In the genomic region with DNA sequence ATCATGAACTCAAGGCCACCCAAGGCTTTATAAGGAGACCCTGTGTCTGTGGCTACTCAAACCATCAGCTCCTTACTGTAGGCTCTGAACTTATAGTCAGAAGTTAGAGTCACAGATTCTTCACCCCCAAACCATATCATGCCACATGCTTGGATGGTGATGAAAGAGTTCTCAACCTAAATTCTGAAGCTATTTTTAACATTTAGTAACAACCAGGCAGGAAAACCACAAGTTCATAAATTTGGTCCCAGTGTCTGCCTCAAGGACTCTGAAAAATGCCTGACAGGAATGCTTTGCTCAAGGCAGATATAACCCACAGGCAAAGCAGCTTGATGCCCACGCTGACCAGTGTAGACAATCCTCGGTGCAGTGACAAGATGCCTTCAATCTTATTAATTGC, we compare ENCODE assay signal across 22 mouse cellular contexts. TPM values are rescaled to one million over a fixed set of nuclear protein-coding genes. Genes with fewer than 3 reads are reported as not detected.
A peak's percentile ranks its signal among the peaks of the same experiment; 100 is the strongest.
DNase-seq lines count a peak whose midpoint lies in the region; ATAC-seq and TF ChIP-seq lines count a peak whose summit lies in the region.
"Had no signal": no experiment of that assay in that cellular context is flagged by ENCODE, and none has a peak within 500 bp of the region (broad histone marks: within the 10 kb centered on the region; RNA-seq: fewer than 3 reads in every experiment).

No protein-coding gene starts in this region.

- no peak for TF ChIP-seq CTCF in hindbrain, postnatal 0 days (IDR thresholded peaks at IDR 0.05; ENCODE audit: low read depth)

- intact Hi-C loops in left cerebral cortex, postnatal 36 days (cut with DNase I) = no loop called here

- H3ac ChIP-seq in myocyte (ENCODE audit: control insufficient read depth, insufficient read length) = no peak overlapping the region

- no peaks in the 10 kb centered on the region for H3K27me3 ChIP-seq in myocyte (ENCODE audit: control insufficient read depth, insufficient read depth, insufficient read length)
- H3K27me3 ChIP-seq in hindbrain, postnatal 0 days (ENCODE audit: insufficient read depth, low read length) = no peaks in the 10 kb centered on the region
- H3K27me3 ChIP-seq: embryonic facial prominence, embryonic 13.5 days; forebrain, embryonic 13.5 days had no signal

- peak; percentile 58 for ATAC-seq in granulocyte monocyte progenitor cell, adult 5-6 weeks (replicated peaks; ENCODE audit: poor library complexity, severe bottlenecking)
- ATAC-seq in hindbrain, postnatal 0 days = no peak
- ATAC-seq: activated CD4-positive, CD25-positive, alpha-beta regulatory T cell, adult 4 months; forebrain, embryonic 13.5 days; forebrain, postnatal 0 days; intestine, embryonic 16.5 days had no signal

- TF ChIP-seq POLR2A in myocyte (IDR thresholded peaks at IDR 0.05; ENCODE audit: insufficient read length, low read depth) = no peak

- peak overlapping the region; percentile 10 for H3K4me2 ChIP-seq in myocyte (ENCODE audit: low read depth)
- no peak overlapping the region for H3K4me2 ChIP-seq in hindbrain, postnatal 0 days (ENCODE audit: low read depth, low read length)
- H3K4me2 ChIP-seq: embryonic facial prominence, embryonic 13.5 days; forebrain, embryonic 13.5 days; hindbrain, embryonic 14.5 days had no signal

- no peak overlapping the region for H3K4me3 ChIP-seq in myocyte
- H3K4me3 ChIP-seq in hindbrain, postnatal 0 days (ENCODE audit: low read length) = no peak overlapping the region
- H3K4me3 ChIP-seq: embryonic facial prominence, embryonic 13.5 days; forebrain, embryonic 13.5 days; heart, embryonic 10.5 days; hindbrain, embryonic 10.5 days had no signal

- DNase-seq in adrenal gland, postnatal 36 days = peak; percentile 9 to 23
- no peak for DNase-seq in adrenal gland, postnatal 10 days
- peak; percentile 54 for DNase-seq in 416B (ENCODE audit: low read depth)
- DNase-seq in left cerebral cortex, postnatal 36 days (ENCODE audit: low spot score in 2 of 2) = no peak
- no peak for DNase-seq in hindbrain, postnatal 0 days (ENCODE audit: low spot score)
- DNase-seq: adrenal gland, postnatal 25 days; cerebellum, adult 2 months; cerebellum, postnatal 10 days; forebrain, postnatal 0 days; gastrocnemius, postnatal 14 days; heart, postnatal 14 days; kidney, adult 2 months had no signal

- H3K27ac ChIP-seq in hindbrain, postnatal 0 days = no peak overlapping the region
- H3K27ac ChIP-seq: embryonic facial prominence, embryonic 13.5 days; forebrain, embryonic 13.5 days; heart, embryonic 10.5 days; hindbrain, embryonic 10.5 days; hindbrain, embryonic 14.5 days had no signal

- no peaks in the 10 kb centered on the region for H3K36me3 ChIP-seq in myocyte (ENCODE audit: control insufficient read depth, insufficient read depth)
- no peaks in the 10 kb centered on the region for H3K36me3 ChIP-seq in hindbrain, postnatal 0 days (ENCODE audit: insufficient read depth, low read length)
- H3K36me3 ChIP-seq: embryonic facial prominence, embryonic 13.5 days; heart, embryonic 10.5 days; hindbrain, embryonic 10.5 days had no signal

- no peaks in the 10 kb centered on the region for H3K9me3 ChIP-seq in hindbrain, postnatal 0 days (ENCODE audit: low read length)
- H3K9me3 ChIP-seq: embryonic facial prominence, embryonic 13.5 days; forebrain, embryonic 13.5 days; heart, embryonic 10.5 days; hindbrain, embryonic 10.5 days had no signal

- WGBS in hindbrain, postnatal 0 days = 75% methylated on average over 2 of the region's 2 CpGs

- no peak overlapping the region for H3K9ac ChIP-seq in hindbrain, postnatal 0 days (replicated peaks; ENCODE audit: low read length)
- H3K9ac ChIP-seq: embryonic facial prominence, embryonic 13.5 days; forebrain, embryonic 13.5 days; forebrain, postnatal 0 days; hindbrain, embryonic 14.5 days had no signal

- H3K4me1 ChIP-seq in hindbrain, postnatal 0 days (ENCODE audit: insufficient read depth, low read length) = no peaks in the 10 kb centered on the region
- H3K4me1 ChIP-seq: embryonic facial prominence, embryonic 13.5 days; forebrain, embryonic 13.5 days had no signal

- no peaks in the 10 kb centered on the region for H3K79me2 ChIP-seq in myocyte (ENCODE audit: control insufficient read depth, insufficient read depth)

TF ChIP-seq in myocyte, 11 proteins besides CTCF, POLR2A, EP300 and RAD21:
- TF ChIP-seq SRF (IDR thresholded peaks at IDR 0.05; ENCODE audit: control insufficient read depth, insufficient read length, low read depth) (no peak), POLR2AphosphoS2 (IDR thresholded peaks at IDR 0.05; ENCODE audit: insufficient read length, low read depth) (no peak), MYOD1 (IDR thresholded peaks at IDR 0.05; ENCODE audit: control insufficient read depth in 1 of 3, insufficient read length in 2 of 3, low read depth in 2 of 3) (no peak), REST (IDR thresholded peaks at IDR 0.05; ENCODE audit: insufficient read depth, insufficient read length) (no peak)

RNA-seq across cellular contexts. Expression of gene Dab2, which starts 42.5 kb away (rescaled TPM):
- total RNA-seq in adrenal gland, postnatal 36 days (2021) = 100 to 1,000 TPM; 435 to 470 TPM
- total RNA-seq in adrenal gland, postnatal 10 days (2021) = 100 to 1,000 TPM; 305 to 358 TPM
- 1.7 and 5.2 TPM in 2 replicates for total RNA-seq in granulocyte monocyte progenitor cell, adult 5-6 weeks (2014; fragmentation: Nextera tagmentation)
- total RNA-seq in granulocyte monocyte progenitor cell, adult 5-6 weeks (2017) = 0.90 and 1.1 TPM in 2 replicates
- 9.8 TPM for polyA plus RNA-seq in myocyte (2012; fragmentation: generic; extraction: Trizol)
- 10 to 100 TPM in 1 of 2 experiments, 1 to 10 TPM in 1; 9.4 to 15.3 TPM for total RNA-seq in left cerebral cortex, postnatal 36 days (2021)
- total RNA-seq in hindbrain, postnatal 0 days (2014; rRNA removed) = 12.7 and 18.2 TPM in 2 replicates
- polyA plus RNA-seq in hindbrain, postnatal 0 days (2015; fragmentation: Nextera tagmentation; extraction: Ambion mirVana) = 15.1 and 17.3 TPM in 2 replicates
- total RNA-seq: MEL had no signal

Comparison
In these comparisons a context has a peak if more than half of its experiments do, and no peak if none do; other contexts are left out.
1. DNase-seq: peak in adrenal gland, postnatal 36 days (2 of 2) and 416B (single experiment); none in adrenal gland, postnatal 10 days (single experiment), left cerebral cortex, postnatal 36 days (0 of 2) and hindbrain, postnatal 0 days (single experiment).
2. RNA of gene Dab2, which starts 42.5 kb away (total RNA-seq): 435 to 470 TPM in adrenal gland, postnatal 36 days and 305 to 358 TPM in adrenal gland, postnatal 10 days; 12.7 to 18.2 TPM in hindbrain, postnatal 0 days, 9.4 to 15.3 TPM in left cerebral cortex, postnatal 36 days and 0.90 to 5.2 TPM in granulocyte monocyte progenitor cell, adult 5-6 weeks; every median in the first group is over 10 times any median in the second.